Mouse (Mus musculus): ENCODE results near the gene Nfatc2.

Nfatc2 gene

GRCm38 (mm10) chr2:168577381-168577780, 24.1 kb downstream of the Nfatc2 start:
- DNase-seq, result no peak

GRCm38 (mm10) chr2:168575834-168576233, 25.6 kb downstream of the Nfatc2 start:
- no peak for DNase-seq

- peak; percentile 61 for DNase-seq
Measured at GRCm38 (mm10) chr2:168574934-168575333, 26.5 kb downstream of the Nfatc2 start.

- no peak for DNase-seq
Measured at GRCm38 (mm10) chr2:168573866-168574265, 27.6 kb downstream of the Nfatc2 start.

GRCm38 (mm10) chr2:168571241-168571640, 30.2 kb downstream of the Nfatc2 start:
- DNase-seq, result no peak

- no peak for DNase-seq
Measured at GRCm38 (mm10) chr2:168565538-168566253, 35.8 kb downstream of the Nfatc2 start.

GRCm38 (mm10) chr2:168563184-168563583, 38.3 kb downstream of the Nfatc2 start:
- peak; percentile 29 for DNase-seq

- DNase-seq, result no peak
Measured at GRCm38 (mm10) chr2:168557035-168557434, 44.4 kb downstream of the Nfatc2 start.

- DNase-seq, result peak; percentile 49
Measured at GRCm38 (mm10) chr2:168555897-168556670, 45.4 kb downstream of the Nfatc2 start.

GRCm38 (mm10) chr2:168553541-168553961, 47.9 kb downstream of the Nfatc2 start:
- peak; percentile 28 for DNase-seq

GRCm38 (mm10) chr2:168552405-168552804, 49.1 kb downstream of the Nfatc2 start:
- DNase-seq, result no peak

- DNase-seq, result no peak
Measured at GRCm38 (mm10) chr2:168551218-168551617, 50.2 kb downstream of the Nfatc2 start.

GRCm38 (mm10) chr2:168549326-168549725, 52.1 kb downstream of the Nfatc2 start:
- no peak for DNase-seq

- DNase-seq, result no peak
Measured at GRCm38 (mm10) chr2:168548008-168548407, 53.4 kb downstream of the Nfatc2 start.

GRCm38 (mm10) chr2:168545901-168546557, 55.4 kb downstream of the Nfatc2 start:
- DNase-seq, result no peak

- DNase-seq, result no peak
Measured at GRCm38 (mm10) chr2:168544102-168544501, 57.4 kb downstream of the Nfatc2 start.

- DNase-seq, result no peak
Measured at GRCm38 (mm10) chr2:168543026-168543425, 58.4 kb downstream of the Nfatc2 start.

- DNase-seq, result no peak
Measured at GRCm38 (mm10) chr2:168541223-168541622, 60.2 kb downstream of the Nfatc2 start.

GRCm38 (mm10) chr2:168539594-168540222, 61.7 kb downstream of the Nfatc2 start:
- DNase-seq, result no peak

GRCm38 (mm10) chr2:168539026-168539425, 62.4 kb downstream of the Nfatc2 start:
- DNase-seq, result no peak

- DNase-seq, result peak; percentile 24
Measured at GRCm38 (mm10) chr2:168532061-168532833, 69.2 kb downstream of the Nfatc2 start.

GRCm38 (mm10) chr2:168528551-168528950, 72.9 kb downstream of the Nfatc2 start:
- DNase-seq, result no peak

Data from thymus, postnatal 14 days (tissue).